Mouse (Mus musculus): ENCODE data around the gene Srpk2.
"Not testable (repeated sequence)": the region's sequence is repeated elsewhere in the genome, so short reads cannot be mapped to it uniquely, and the experiment has no call there.

The Srpk2 gene

GRCm38 (mm10) chr5:23513468-23513867 is 170.9 kb downstream of the Srpk2 start:
- DNase-seq (ENCODE audit: extremely low read depth, insufficient read length, low spot score), result no peak

DNA sequence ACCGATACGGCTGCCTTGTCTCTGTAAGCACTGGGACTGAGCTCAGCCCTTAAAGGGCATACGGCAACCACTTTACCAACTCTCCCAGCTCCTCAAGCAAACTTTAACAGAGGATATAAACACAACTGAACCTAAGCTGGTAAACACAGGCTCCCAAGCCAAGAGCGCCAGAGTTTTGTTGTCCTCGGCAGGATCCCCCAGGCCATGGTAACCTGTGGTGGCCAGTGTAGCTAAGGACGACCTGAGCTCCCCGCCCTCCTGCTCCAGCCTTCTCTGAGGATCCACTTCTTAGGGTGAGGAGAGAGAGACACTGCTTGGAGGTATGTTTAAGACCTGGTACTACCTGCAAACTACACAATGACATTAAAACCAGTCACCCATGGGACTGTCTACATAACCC is 171.9 kb downstream of the Srpk2 start:
- DNase-seq (ENCODE audit: extremely low read depth, insufficient read length, low spot score), result no peak

- DNase-seq (ENCODE audit: extremely low read depth, insufficient read length, low spot score), result no peak
Measured at GRCm38 (mm10) chr5:23511456-23511855, 173.0 kb downstream of the Srpk2 start.

DNA sequence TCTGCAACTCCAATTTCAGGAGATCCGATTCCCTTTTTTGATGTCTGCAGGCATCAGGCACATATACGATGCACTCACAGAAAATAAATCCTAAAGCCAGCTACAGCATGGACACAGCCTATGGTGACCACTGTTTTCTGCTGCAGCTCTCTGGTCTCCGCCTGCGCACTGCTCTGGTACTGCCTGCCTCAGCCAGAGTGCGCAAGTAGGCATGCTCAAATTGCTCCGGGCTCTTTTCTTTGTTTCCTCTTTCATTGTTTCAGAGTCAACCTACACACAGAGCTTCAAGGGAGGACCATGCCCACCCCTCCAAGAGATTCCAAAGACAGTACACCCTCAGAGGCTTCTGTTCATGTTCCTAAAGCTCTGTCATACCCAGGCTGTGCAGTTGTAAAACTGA is 175.8 kb downstream of the Srpk2 start:
- no peak for DNase-seq (ENCODE audit: extremely low read depth, insufficient read length, low spot score)

- no peak for DNase-seq (ENCODE audit: extremely low read depth, insufficient read length, low spot score)
Measured at GRCm38 (mm10) chr5:23507210-23507609, 177.2 kb downstream of the Srpk2 start.

DNA sequence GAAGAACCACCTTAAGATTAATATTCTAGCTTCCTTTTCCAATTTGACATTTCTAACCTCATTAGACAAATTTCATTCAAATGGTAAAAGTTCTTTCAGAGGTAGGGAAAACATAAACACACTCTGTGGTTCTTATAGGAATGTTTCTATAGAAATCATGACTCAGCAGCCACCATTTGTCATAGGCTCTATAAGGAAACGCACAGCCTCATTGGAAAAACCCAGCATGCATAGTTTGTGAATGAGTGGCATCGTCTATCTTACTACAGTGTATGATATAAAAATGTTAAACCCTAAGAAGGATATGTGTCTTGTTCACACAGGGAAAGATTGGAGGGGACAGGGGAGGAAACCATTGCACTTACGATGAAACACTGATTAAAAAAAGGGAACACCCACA is 178.8 kb downstream of the Srpk2 start:
- DNase-seq (ENCODE audit: extremely low read depth, insufficient read length, low spot score), result no peak

- no peak for DNase-seq (ENCODE audit: extremely low read depth, insufficient read length, low spot score)
Measured at GRCm38 (mm10) chr5:23502317-23502937, 182.0 kb downstream of the Srpk2 start.

DNA sequence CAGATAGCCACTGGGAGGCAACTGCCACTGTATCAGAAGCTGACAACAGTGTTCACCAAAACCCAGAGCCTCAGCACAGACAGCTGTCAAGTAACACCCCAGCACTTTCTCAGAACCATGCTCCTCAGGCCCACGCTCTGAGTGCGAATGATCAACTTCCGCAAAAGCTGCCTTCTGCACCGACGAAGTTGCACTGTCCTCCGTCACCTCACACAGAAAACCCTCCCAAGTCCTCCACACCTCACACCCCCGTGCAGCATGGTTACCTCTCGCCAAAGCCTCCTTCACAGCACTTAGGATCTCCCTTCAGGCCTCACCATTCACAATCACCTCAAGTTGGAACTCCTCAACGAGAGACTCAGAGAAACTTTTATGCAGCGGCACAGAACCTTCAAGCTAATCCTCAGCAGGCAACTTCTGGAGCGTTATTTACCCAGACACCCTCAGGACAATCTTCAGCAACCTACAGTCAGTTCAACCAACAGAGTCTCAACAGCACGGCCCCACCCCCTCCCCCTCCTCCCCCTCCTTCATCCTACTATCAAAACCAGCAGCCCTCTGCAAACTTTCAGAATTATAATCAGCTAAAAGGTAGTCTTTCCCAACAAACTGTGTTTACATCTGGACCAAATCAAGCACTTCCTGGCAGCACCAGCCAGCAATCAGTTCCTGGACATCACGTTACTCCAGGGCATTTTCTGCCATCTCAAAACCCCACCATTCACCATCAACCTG is 182.7 kb downstream of the Srpk2 start:
- no peak for DNase-seq (ENCODE audit: extremely low read depth, insufficient read length, low spot score)

DNA sequence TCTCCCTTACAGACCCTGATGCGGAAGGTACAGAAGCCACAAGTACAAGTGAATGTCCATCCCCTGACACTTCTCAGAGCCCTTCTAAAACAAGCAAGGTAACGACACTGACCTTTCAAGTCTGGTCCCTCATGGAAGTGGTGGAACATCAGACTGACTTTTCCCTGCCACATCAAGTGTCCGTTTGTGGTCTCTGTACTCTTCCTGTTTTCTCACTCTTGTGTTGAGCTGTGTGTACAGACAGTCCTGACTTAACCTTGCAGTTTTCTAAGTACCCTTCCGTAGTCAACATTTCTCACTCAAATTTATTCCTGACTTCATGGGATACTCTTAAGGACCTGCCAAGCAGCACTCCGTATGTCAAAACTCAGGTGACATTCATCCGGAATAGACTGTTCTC is 183.7 kb downstream of the Srpk2 start:
- no peak for DNase-seq (ENCODE audit: extremely low read depth, insufficient read length, low spot score)

- no peak for DNase-seq (ENCODE audit: extremely low read depth, insufficient read length, low spot score)
Measured at GRCm38 (mm10) chr5:23499257-23499656, 185.2 kb downstream of the Srpk2 start.

DNA sequence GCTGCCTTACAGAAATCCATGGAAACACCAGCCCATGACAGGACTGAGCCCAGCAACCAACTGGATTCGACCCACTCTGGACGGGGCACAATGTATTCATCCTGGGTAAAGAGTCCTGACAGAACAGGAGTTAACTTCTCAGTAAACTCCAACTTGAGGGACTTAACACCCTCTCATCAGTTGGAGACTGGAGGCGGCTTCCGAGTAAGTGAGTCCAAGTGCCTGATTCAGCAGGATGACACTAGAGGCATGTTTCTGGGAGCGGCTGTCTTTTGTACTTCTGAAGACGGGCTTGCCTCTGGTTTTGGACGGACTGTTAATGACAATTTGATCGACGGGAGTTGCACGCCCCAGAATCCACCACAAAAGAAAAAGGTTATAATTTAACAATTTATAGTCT is 186.5 kb downstream of the Srpk2 start:
- no peak for DNase-seq (ENCODE audit: extremely low read depth, insufficient read length, low spot score)

DNA sequence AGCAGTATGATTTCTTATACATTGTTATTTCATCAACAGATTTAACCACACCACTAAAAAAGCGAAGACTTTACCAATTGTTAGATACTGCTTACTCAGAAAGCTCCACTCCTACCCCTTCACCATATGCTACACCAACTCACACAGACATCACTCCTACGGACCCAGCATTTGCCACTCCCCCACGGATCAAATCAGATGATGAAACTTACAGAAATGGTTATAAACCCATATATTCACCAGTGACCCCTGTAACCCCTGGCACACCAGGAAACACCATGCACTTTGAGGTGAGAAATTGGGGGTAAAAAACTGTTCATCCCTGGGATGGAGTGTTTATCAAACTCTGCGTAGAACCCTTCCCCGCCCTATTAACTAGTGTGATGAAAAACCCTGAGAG is 187.5 kb downstream of the Srpk2 start:
- DNase-seq (ENCODE audit: extremely low read depth, insufficient read length, low spot score), result no peak

- no peak for DNase-seq (ENCODE audit: extremely low read depth, insufficient read length, low spot score)
Measured at GRCm38 (mm10) chr5:23496396-23496795, 188.0 kb downstream of the Srpk2 start.

DNA sequence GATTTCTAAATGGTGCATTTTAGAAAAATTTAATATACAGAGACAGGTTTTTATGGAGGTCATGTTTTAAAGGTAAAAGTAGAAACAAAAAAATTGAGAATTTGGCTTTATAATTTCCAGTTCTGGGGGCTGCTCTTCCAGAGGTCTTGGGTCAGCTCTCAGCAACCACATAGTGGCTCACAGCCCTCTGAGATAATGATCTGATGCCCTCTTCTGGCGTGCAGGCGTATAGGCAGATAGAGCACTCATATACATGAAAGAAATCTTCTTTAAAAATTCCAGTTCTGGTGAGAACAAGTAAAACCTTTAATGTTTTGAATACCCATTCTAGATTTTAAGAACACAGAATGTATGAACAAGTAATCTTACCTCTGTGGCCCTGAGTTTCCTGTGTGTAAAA is 193.6 kb downstream of the Srpk2 start:
- DNase-seq (ENCODE audit: extremely low read depth, insufficient read length, low spot score), result no peak

DNA sequence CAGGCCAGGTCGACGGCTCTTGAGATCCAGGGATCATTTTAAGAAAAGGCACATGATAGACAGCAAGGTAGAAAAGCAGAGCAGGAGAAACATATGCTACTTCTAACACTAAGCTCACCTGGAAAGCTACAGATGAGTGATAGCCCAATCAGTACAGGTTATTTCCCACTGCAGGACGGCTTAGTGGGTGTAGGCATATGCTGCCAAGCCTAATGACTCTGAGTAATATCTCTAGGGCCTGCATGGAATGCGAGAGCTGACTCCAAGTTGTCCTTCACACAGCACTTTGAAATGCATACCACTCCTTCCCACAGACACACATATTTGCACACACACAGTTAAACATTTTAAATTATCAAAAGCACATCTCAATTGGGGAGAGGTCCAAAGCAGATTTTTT is 195.2 kb downstream of the Srpk2 start:
- DNase-seq (ENCODE audit: extremely low read depth, insufficient read length, low spot score), result no peak

- no peak for DNase-seq (ENCODE audit: extremely low read depth, insufficient read length, low spot score)
Measured at GRCm38 (mm10) chr5:23483811-23484210, 200.6 kb downstream of the Srpk2 start.

DNA sequence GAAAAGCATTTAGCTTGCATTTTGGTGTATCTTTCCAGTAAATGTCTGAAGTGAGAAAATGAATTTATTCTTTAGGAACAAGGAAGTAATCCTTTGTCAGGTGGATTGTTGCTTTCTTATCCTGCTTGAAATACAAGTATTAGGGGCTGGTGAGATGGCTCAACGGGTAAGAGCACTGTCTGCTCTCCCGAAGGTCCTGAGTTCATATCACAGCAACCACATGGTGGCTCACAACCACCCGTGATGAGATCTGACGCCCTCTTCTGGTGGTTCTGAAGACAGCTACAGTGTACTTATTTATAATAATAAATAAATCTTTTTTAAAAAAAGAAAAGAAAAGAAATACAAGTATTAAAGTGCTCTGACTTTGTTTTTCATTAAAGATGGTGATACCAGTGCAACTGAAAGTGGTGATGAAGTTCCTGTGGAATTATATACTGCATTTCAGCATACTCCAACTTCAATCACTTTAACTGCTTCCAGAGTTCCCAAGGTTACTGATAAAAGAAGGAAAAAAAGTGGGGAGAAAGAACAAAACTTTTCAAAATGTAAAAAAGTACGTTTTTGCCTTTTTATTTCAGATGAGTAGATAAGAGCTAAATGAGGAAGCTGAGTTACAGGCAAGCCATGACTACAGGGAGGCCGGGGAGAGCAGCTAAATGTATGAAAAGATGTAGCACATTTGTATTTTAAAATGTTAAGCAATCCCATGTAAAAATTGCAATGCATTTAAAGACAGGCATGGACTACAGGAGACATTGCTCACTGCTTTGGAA is 211.1 kb downstream of the Srpk2 start:
- DNase-seq (ENCODE audit: extremely low read depth, insufficient read length, low spot score), result no peak

DNA sequence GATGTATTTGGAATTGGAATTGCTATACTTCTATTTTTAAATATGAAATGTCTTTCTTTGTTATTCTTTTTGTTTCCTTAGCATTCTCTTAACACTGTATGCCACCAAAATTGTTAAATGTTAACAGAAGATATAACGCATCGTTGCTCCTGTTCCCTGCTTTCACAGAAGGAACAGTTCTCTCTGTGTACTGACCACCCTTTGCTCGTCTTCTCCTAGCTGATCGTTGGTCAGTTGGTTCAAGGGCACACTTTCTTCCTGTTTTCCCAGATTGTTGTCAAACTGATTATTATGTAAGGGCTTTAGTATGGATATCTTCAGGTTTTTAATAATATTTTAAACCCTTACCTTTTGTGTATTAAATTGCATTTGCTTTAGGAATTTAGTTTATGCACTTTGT is 217.9 kb downstream of the Srpk2 start:
- DNase-seq (ENCODE audit: extremely low read depth, insufficient read length, low spot score), result no peak

DNA sequence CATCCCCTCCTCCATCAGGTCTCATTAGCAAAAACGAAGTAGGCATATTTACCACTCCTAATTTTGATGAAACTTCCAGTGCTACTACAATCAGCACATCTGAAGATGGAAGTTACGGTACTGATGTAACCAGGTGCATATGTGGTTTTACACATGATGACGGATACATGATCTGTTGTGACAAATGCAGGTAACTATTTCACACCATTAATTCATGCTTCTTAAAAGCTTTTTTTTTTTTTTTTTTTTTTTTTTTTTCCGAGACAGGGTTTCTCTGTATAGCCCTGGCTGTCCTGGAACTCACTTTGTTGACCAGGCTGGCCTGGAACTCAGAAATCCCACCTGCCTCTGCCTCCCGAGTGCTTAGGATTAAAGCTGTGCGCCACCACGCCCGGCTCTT is 219.7 kb downstream of the Srpk2 start:
- no peak for DNase-seq (ENCODE audit: extremely low read depth, insufficient read length, low spot score)

- no peak for DNase-seq (ENCODE audit: extremely low read depth, insufficient read length, low spot score)
Measured at GRCm38 (mm10) chr5:23464247-23464646, 220.2 kb downstream of the Srpk2 start.

DNA sequence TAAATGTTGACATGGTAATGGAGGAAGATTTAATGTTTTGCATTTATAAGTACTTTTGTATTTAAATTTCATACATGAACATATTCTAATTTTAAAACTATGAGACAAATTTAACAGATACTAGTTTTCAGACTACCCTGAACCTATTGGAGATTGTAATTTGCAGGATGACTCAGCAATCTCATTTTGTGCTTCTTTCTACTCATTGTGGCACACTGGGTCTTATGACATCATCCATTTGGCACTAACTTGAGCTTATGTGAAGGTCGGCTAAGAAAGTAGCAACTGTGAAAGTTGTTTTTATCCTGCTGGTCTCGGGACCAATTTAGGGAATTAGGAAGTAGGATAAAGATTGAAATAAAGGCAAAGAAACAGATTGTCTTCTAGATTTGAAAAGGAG is 222.7 kb downstream of the Srpk2 start:
- peak; percentile 42 for DNase-seq (ENCODE audit: extremely low read depth, insufficient read length, low spot score)

DNA sequence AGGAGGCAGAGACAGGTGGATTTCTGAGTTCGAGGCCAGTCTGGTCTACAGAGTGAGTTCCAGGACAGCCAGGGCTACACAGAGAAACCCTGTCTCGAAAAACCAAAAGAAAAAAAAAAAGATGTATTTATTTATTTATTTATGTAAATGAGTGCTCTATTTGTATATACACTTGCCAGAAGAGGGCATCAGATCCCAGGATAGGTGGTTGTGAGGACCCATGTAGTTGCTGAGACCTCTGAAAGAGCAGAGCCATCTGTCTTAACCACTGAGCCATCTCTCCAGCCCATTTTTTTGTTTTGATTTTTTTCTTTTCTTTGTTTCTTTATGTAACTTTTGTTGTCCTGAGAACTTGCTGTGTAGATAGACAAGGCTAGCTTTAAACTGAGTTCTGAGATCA is 230.9 kb downstream of the Srpk2 start:
- DNase-seq (ENCODE audit: extremely low read depth, insufficient read length, low spot score), result not testable (repeated sequence)

Measured in 3134 (cell line).